Mouse (Mus musculus): ENCODE results near the gene Phkb. TPM values are rescaled to one million over a fixed set of nuclear protein-coding genes. Genes with fewer than 3 reads are reported as not detected.

The Phkb gene
- polyA plus RNA-seq (2014; fragmentation: Illumina TruSeq; extraction: RNeasy Lipid Tissue Mini Kit (QIAGEN cat#74804); ENCODE audit: low read depth, low replicate concordance) = 85.9 TPM

GRCm38 (mm10) chr8:85840657-85841488 is at the start of gene Phkb, which contains the start of gene Itfg1:
Gene Phkb (plus strand): TSS chr8:85840959.
Gene Itfg1 (minus strand): TSS chr8:85840921.

Other genes with a start within 250 kb of the Phkb start
- 1.2 TPM for gene Neto2, start 140.0 kb upstream of the Phkb start, polyA plus RNA-seq (2014; fragmentation: Illumina TruSeq; extraction: RNeasy Lipid Tissue Mini Kit (QIAGEN cat#74804); ENCODE audit: low read depth, low replicate concordance)
- 384 TPM for gene Itfg1, start within 50 bp of the Phkb start, polyA plus RNA-seq (2014; fragmentation: Illumina TruSeq; extraction: RNeasy Lipid Tissue Mini Kit (QIAGEN cat#74804); ENCODE audit: low read depth, low replicate concordance)

Measured in kidney, adult 10 weeks (tissue).